Mouse (Mus musculus): ENCODE data around the gene Bcat1.

DNA sequence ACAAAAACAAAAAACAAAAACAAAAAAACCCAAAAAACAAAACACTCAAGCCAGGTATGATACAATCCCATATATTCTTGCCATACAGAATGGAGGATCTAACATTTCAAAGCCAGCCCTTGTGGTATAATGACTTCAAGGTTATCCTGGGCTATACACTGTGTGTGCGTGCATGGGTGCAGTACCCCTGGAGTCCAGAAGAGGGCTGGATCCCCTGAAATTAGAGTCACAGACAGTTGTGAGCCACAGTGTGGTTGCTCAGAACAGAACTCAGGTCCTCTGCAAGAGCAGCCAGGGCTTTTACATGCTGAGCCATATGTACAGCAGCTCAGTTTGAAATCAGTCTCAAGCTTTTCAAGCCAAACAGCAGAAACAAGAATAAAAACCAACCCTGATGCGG, 61.0 kb downstream of the Bcat1 start:
- TF ChIP-seq CTCF (IDR thresholded peaks at IDR 0.05; ENCODE audit: extremely low read depth, insufficient read depth, low read length) (no peak), POLR2A (IDR thresholded peaks at IDR 0.05; ENCODE audit: extremely low read depth, insufficient read depth, low read length) (no peak)

Data from cortical plate, adult 2 months (tissue).